Mouse (Mus musculus): ENCODE data around the gene Klf2.

Klf2 gene

DNA sequence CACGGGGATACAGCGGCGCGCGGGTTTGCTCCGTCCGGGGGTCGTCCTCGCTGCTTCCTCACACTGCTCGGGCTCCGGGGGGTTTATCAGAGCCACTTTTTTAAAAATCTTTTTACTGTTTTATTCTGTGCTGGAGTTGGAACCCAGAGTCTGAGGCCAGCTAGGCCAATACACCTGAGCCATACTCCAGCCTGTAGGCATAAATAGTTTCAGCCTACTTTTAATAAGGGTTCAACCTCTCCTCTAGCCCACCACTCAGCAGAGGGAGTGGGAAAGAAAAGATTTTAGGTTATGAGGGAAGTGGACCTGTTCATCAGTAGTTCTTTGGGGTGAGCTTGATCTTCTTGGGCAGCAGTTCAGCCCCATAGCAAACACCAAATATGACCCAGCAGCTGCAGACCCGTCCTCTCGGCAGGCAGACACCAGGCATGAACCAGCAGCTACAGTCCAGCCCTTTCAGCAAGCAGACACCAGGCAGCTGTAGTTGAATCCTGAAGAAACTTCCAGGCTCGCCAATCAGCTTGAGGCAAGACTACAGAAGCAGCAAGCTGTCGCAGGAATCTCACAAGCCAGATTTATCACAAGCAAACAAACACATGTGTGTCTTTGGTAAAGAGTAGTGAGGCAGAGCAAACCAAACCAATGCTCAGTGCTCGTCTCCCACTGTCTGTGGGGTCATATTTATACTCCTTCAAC lies 13.5 kb upstream of the Klf2 start, which contains the start of gene Gm10282:
Gm10282 (minus strand) TSS at position 51 of the 696 bp plus-strand sequence.
- DNase-seq (ENCODE audit: low spot score in 2 of 2), result no peak

DNA sequence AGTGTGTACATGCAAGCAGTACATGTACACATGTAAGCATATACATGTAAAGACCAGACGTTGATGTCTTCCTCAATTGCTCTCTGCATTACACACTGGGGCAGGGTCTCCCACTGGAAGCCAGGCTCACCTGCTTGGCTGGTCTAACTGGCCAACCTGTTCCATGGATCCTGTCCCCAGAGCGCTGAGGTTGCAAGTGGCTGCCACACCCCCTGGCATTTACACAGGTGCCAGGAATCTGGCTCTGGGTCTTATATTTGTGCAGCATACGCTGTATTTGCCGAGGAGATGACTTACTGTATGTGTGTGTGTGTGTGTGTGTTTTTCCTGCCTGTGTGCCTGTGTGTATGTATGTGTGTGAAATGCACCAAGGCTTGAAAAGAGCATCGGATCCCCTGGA lies 11.9 kb upstream of the Klf2 start:
- no peak for DNase-seq (ENCODE audit: low spot score in 2 of 2)

GRCm38 (mm10) chr8:72308276-72308675 lies 10.6 kb upstream of the Klf2 start:
- DNase-seq (ENCODE audit: low spot score in 2 of 2), result no peak

DNA sequence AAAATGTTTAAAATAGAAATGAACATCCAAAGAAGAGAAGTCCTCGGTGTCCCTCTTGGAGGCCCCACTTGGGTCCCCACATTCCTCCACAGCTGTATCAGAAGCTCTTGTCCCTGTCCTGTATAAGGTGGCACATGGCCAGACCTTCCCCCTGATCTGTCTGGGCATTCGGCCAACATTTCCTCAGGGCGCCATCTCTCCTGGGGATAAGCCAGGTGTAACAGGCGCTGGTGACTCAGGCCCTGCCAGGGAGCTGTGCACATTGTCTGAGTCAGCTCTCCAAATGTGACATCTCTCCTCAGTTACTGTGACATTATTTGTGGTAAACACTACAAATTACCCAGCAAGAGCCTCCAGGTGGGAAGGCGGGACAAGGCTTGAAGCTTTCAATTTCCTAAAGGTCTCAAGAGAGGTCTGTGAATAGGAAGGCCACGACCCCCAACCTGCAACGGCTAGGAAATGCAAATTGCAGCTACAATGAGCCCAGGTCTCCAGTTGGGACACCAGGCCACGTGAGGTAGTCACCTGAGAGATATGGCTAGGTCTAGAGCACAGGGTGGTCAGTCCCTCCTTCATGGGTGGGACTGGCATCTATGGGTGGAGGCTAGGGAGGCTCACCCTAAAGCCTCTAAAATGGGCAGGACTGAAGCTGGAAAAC lies 7.9 kb upstream of the Klf2 start:
- peak; percentile 45 to 55 for DNase-seq (ENCODE audit: low spot score in 2 of 2)

DNA sequence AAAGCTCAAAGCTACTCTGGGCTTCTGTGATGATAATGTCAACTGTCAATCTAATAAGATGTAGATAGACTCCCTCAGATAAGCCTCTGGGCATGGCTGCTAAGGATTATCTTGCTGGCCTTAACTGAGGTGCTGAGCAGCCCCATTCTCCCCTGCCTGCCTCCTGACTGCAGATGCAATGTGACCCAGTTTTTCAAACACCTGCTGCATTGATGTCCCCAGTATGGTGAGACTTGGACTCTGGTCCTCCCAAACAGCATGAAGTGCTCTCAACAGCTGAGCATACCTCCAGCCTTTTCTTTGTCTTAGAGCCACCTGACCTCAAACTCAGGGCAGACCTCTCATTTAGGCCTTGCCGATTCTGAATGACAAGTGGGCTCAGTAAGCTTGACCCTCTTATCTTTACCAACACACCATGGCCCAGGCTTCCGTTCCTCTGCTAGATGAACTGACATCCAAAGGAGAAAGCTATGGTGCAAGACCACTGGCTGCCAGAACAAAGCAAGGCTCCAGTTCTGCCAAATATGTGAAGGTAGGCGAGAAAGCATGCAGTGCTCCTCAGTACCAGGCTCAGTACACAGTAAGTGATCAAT lies 5.8 kb upstream of the Klf2 start:
- no peak for DNase-seq (ENCODE audit: low spot score in 2 of 2)

- DNase-seq (ENCODE audit: low spot score in 2 of 2), result no peak
Measured at GRCm38 (mm10) chr8:72316053-72316695, 2.7 kb upstream of the Klf2 start.

DNA sequence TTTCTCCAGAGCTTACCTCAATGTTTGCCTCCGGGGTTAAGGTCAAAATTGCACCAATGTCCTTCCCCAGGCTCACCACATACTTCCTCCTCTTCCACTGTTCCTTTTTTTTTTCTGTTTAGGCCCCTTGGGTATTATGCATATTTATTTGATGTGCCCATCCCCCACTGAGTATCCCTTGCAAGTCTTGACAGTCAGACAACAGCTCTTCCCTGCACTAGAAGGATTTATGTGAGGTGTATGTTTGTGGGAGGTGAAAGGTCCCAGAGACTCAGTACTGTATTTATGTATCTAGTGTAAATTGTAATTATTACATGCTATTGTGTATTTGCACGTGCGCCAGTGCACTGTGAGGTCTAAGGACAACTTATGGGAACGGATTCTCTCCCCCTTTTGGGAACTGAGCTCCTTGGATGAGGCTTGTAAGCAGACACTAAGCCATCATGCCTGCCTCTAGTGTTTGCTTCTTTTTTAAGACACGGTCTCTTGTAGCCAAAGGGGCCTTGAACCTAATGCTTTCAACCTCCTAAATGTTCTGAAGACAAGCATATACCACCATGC lies 1.0 kb upstream of the Klf2 start:
- no peak for DNase-seq (ENCODE audit: low spot score in 2 of 2)

DNA sequence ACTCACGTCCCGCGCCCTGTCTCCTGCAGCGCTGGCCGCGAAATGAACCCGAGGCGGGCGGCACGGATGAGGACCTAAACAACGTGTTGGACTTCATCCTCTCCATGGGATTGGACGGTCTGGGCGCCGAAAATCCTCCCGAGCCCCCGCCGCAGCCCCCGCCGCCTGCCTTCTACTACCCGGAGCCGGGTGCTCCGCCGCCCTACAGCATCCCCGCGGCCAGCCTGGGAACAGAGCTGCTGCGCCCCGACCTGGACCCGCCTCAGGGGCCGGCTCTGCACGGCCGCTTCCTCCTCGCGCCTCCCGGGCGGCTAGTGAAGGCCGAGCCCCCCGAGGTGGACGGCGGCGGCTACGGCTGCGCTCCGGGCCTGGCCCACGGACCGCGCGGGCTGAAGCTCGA lies 564 bp downstream of the Klf2 start:
- DNase-seq (ENCODE audit: low spot score in 2 of 2), result no peak

GRCm38 (mm10) chr8:72319921-72320802 lies 1.3 kb downstream of the Klf2 start:
- no peak for DNase-seq (ENCODE audit: low spot score in 2 of 2)

GRCm38 (mm10) chr8:72320803-72321583 lies 2.2 kb downstream of the Klf2 start:
- DNase-seq (ENCODE audit: low spot score in 2 of 2), result no peak

DNA sequence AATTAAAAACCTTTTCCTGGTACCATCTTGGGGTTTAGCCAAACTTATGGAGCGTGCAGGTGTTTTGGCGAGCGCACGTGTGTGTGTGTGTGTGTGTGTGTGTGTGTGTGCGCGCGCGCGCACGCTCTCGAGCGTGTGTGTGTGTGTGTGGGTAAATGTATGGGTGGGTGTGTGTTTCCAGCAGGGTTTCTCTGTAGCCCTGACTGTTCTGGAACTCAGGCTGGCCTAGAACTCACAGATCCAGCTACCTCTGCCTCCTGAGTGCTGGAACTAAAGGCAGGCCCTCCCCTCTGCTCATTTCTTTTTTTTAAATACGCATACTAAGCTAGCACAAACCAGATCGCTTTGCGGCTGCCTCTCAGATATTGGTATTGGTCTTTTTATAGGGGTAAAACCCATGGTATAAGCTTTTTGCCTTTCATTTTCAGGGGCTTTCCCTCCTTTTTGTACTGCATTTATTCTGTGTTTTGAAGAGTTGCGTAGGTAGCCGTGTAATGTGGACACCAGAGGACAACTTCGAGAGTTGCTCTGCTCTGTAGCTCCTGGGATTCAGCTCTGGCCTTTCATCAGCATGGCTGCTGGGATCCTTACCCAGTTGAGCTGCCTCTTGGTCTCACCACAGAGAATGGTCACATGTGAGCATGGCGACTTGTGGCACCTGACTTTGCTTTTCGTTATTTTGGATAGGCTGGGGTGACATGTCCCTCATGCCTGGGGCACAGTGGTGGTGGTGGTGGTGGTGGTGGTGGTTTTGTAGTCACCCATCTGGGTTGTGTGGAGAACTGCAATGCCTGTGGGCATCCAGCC lies 3.0 kb downstream of the Klf2 start:
- DNase-seq (ENCODE audit: low spot score in 2 of 2), result no peak

GRCm38 (mm10) chr8:72322471-72322889 lies 3.6 kb downstream of the Klf2 start:
- no peak for DNase-seq (ENCODE audit: low spot score in 2 of 2)

DNA sequence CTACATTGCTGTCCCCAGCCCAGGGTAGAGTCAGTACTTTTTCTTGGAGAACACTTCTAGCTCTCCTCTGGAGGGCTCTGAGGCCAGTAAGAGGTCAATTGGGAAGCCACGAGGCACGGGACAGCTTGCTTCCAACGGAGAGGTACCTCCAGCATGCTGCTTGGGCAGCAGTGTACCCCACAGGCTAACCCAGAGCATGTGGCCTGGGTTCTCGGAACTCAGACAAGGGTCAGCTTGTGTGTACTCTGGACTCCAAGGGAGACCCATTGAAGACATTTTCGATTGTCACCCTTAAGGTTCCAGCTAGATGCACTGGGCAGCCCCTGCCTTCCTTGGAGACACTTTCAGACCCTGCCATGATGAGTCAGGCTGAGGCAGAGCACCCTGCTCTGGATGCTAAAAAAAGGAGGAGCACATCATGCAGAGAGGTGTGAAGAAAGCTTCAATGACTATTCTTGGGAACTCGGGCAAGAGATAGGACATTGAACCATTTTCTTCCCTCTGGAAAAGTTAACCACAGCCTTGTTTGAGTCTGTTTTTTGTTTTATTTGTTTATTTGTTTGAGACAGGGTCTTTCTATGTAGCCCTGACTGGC lies 4.4 kb downstream of the Klf2 start:
- no peak for DNase-seq (ENCODE audit: low spot score in 2 of 2)

DNA sequence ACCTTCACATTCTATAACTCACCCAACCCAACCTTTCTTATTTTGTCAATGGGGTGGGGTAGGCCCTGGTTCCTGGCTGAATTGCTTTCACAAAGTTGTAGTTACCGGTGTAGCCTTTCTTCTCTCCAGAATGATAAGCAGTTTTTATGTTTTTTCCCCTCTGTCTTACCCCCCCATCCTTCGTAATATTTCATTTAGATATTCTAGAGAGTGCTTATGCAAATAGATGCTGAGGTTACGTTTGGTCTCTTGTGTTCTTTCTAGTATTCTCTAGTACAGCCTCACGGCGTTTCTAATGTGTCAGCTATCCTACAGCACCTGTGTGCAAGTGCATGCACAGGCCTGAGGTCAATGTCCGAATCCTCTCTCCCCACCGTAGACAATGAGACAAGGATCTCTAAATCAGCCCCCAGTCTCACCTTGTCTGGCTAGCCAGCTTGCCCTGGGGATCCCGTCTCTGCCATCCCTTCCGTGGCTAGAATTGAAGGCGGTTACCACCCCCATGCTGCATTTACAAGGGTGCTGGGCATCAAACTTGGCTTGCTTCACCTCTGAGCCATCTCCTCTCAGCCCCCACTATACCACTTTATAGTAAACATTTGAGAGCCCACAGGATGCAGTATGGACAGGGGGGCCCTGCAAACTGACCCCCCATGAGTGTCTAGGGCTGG lies 5.3 kb downstream of the Klf2 start:
- no peak for DNase-seq (ENCODE audit: low spot score in 2 of 2)

- DNase-seq (ENCODE audit: low spot score in 2 of 2), result no peak
Measured at GRCm38 (mm10) chr8:72324708-72325107, 5.9 kb downstream of the Klf2 start.

DNA sequence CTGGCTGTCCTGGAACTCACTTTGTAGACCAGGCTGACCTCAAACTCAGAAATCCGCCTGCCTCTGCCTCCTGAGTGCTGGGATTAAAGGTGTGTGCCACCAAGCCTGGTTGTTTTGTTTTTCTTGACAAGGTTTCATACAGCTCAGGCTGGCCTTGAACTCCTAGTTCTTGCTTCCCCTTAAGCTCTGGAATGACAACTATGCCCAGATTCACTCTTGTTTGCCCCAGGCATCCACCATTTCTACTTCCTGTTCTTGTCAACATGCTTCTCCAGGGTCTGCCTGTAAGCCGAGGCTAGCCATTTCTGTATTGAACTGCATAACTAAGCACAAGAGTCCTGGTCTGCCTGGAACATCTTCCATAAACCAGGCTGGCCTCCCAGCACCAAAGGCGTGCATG lies 10.3 kb downstream of the Klf2 start:
- DNase-seq (ENCODE audit: low spot score in 2 of 2), result no peak

- no peak for DNase-seq (ENCODE audit: low spot score in 2 of 2)
Measured at GRCm38 (mm10) chr8:72330806-72331516, 12.1 kb downstream of the Klf2 start.

DNA sequence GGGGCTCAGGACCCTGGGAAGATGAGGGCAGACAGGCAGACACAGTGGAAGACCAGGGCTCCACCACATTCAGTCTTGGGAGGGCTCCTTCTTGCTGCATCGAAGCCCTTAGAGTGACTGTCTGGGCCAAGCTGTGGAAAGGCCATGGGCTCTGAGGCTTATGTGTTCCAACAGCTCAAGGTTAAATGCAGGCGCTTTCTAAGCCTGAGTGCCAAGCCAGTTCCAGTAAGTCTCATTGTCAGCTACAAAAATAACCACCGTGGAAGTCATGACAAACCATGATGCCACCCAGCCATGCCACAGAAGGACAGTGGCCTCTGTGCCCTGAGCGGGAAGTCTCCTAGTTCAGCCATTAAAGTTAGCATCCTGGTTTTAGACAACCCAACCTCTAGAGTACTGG lies 12.8 kb downstream of the Klf2 start:
- DNase-seq (ENCODE audit: low spot score in 2 of 2), result no peak
